Mouse (Mus musculus): ENCODE measurements around the gene Fxyd6. TPM values are rescaled to one million over a fixed set of nuclear protein-coding genes. Genes with fewer than 3 reads are reported as not detected.
A peak's percentile ranks its signal among the peaks of the same experiment; 100 is the strongest.

Gene Fxyd6
- polyA plus RNA-seq, 1 experiment, result 88.6 TPM

- Histone ChIP-seq H3K4me1 (ENCODE audit: control insufficient read depth, insufficient read depth, low read length) (no peaks in the 10 kb centered on the region), H3K9me3 (replicated peaks; ENCODE audit: control insufficient read depth, insufficient read depth, low read length, poor library complexity, severe bottlenecking) (no peaks in the 10 kb centered on the region), H3K27ac (ENCODE audit: insufficient read depth, low read length) (no peak overlapping the region), H3K9ac (ENCODE audit: low read depth, poor library complexity, severe bottlenecking) (no peak overlapping the region), H3K27me3 (ENCODE audit: control insufficient read depth, insufficient read depth, low read length, poor library complexity, severe bottlenecking) (no peaks in the 10 kb centered on the region), H3K36me3 (ENCODE audit: control insufficient read depth, insufficient read depth, low read length, poor library complexity, severe bottlenecking) (no peaks in the 10 kb centered on the region), H3K4me3 (ENCODE audit: low read depth, low read length) (no peak overlapping the region)
- TF ChIP-seq EP300 (IDR thresholded peaks at IDR 0.05; ENCODE audit: insufficient read depth, low read depth, low read length) (no peak), POLR2A (IDR thresholded peaks at IDR 0.05; ENCODE audit: insufficient read depth, low read length) (no peak), CTCF (IDR thresholded peaks at IDR 0.05; ENCODE audit: low read depth, low read length) (no peak)
Measured at GRCm38 (mm10) chr9:45337406-45337805, 32.6 kb upstream of the Fxyd6 start.

GRCm38 (mm10) chr9:45343066-45343465 is 26.9 kb upstream of the Fxyd6 start:
- Histone ChIP-seq H3K4me3 (ENCODE audit: low read depth, low read length) (no peak overlapping the region), H3K36me3 (ENCODE audit: control insufficient read depth, insufficient read depth, low read length, poor library complexity, severe bottlenecking) (no peaks in the 10 kb centered on the region), H3K27ac (ENCODE audit: insufficient read depth, low read length) (no peak overlapping the region), H3K9me3 (replicated peaks; ENCODE audit: control insufficient read depth, insufficient read depth, low read length, poor library complexity, severe bottlenecking) (no peaks in the 10 kb centered on the region), H3K27me3 (ENCODE audit: control insufficient read depth, insufficient read depth, low read length, poor library complexity, severe bottlenecking) (no peaks in the 10 kb centered on the region), H3K4me1 (ENCODE audit: control insufficient read depth, insufficient read depth, low read length) (no peaks in the 10 kb centered on the region), H3K9ac (ENCODE audit: low read depth, poor library complexity, severe bottlenecking) (no peak overlapping the region)
- TF ChIP-seq CTCF (IDR thresholded peaks at IDR 0.05; ENCODE audit: low read depth, low read length), result no peak
- no peak for TF ChIP-seq EP300 (IDR thresholded peaks at IDR 0.05; ENCODE audit: insufficient read depth, low read depth, low read length)
- TF ChIP-seq POLR2A (IDR thresholded peaks at IDR 0.05; ENCODE audit: insufficient read depth, low read length), result no peak

GRCm38 (mm10) chr9:45345516-45345915 is 24.5 kb upstream of the Fxyd6 start:
- Histone ChIP-seq H3K36me3 (ENCODE audit: control insufficient read depth, insufficient read depth, low read length, poor library complexity, severe bottlenecking) (no peaks in the 10 kb centered on the region), H3K4me3 (ENCODE audit: low read depth, low read length) (no peak overlapping the region), H3K4me1 (ENCODE audit: control insufficient read depth, insufficient read depth, low read length) (peaks cover 1% of the 10 kb centered on the region), H3K27me3 (ENCODE audit: control insufficient read depth, insufficient read depth, low read length, poor library complexity, severe bottlenecking) (no peaks in the 10 kb centered on the region), H3K27ac (ENCODE audit: insufficient read depth, low read length) (no peak overlapping the region), H3K9me3 (replicated peaks; ENCODE audit: control insufficient read depth, insufficient read depth, low read length, poor library complexity, severe bottlenecking) (no peaks in the 10 kb centered on the region), H3K9ac (ENCODE audit: low read depth, poor library complexity, severe bottlenecking) (no peak overlapping the region)
- TF ChIP-seq CTCF (IDR thresholded peaks at IDR 0.05; ENCODE audit: low read depth, low read length), result peak; percentile 51
- no peak for TF ChIP-seq POLR2A (IDR thresholded peaks at IDR 0.05; ENCODE audit: insufficient read depth, low read length)

GRCm38 (mm10) chr9:45346276-45346675 is 23.7 kb upstream of the Fxyd6 start:
- no peak for TF ChIP-seq CTCF (IDR thresholded peaks at IDR 0.05; ENCODE audit: low read depth, low read length)
- no peak for TF ChIP-seq EP300 (IDR thresholded peaks at IDR 0.05; ENCODE audit: insufficient read depth, low read depth, low read length)
- no peak for TF ChIP-seq POLR2A (IDR thresholded peaks at IDR 0.05; ENCODE audit: insufficient read depth, low read length)
- Histone ChIP-seq H3K4me1 (ENCODE audit: control insufficient read depth, insufficient read depth, low read length) (peaks cover 2% of the 10 kb centered on the region), H3K27ac (ENCODE audit: insufficient read depth, low read length) (no peak overlapping the region), H3K4me3 (ENCODE audit: low read depth, low read length) (no peak overlapping the region), H3K9ac (ENCODE audit: low read depth, poor library complexity, severe bottlenecking) (no peak overlapping the region), H3K9me3 (replicated peaks; ENCODE audit: control insufficient read depth, insufficient read depth, low read length, poor library complexity, severe bottlenecking) (no peaks in the 10 kb centered on the region), H3K36me3 (ENCODE audit: control insufficient read depth, insufficient read depth, low read length, poor library complexity, severe bottlenecking) (no peaks in the 10 kb centered on the region), H3K27me3 (ENCODE audit: control insufficient read depth, insufficient read depth, low read length, poor library complexity, severe bottlenecking) (no peaks in the 10 kb centered on the region)

- TF ChIP-seq CTCF (IDR thresholded peaks at IDR 0.05; ENCODE audit: low read depth, low read length) (no peak), EP300 (IDR thresholded peaks at IDR 0.05; ENCODE audit: insufficient read depth, low read depth, low read length) (0 out of 2 replicates have a peak, but pooled peaks have one; percentile 53), POLR2A (IDR thresholded peaks at IDR 0.05; ENCODE audit: insufficient read depth, low read length) (no peak)
- H3K27ac ChIP-seq (ENCODE audit: insufficient read depth, low read length), result peak overlapping the region; percentile 72
- peaks cover 2% of the 10 kb centered on the region for H3K4me1 ChIP-seq (ENCODE audit: control insufficient read depth, insufficient read depth, low read length)
- H3K4me3 ChIP-seq (ENCODE audit: low read depth, low read length), result no peak overlapping the region
- H3K36me3 ChIP-seq (ENCODE audit: control insufficient read depth, insufficient read depth, low read length, poor library complexity, severe bottlenecking), result no peaks in the 10 kb centered on the region
- H3K9ac ChIP-seq (ENCODE audit: low read depth, poor library complexity, severe bottlenecking), result no peak overlapping the region
- no peaks in the 10 kb centered on the region for H3K9me3 ChIP-seq (replicated peaks; ENCODE audit: control insufficient read depth, insufficient read depth, low read length, poor library complexity, severe bottlenecking)
- no peaks in the 10 kb centered on the region for H3K27me3 ChIP-seq (ENCODE audit: control insufficient read depth, insufficient read depth, low read length, poor library complexity, severe bottlenecking)
Measured at GRCm38 (mm10) chr9:45348560-45348959, 21.4 kb upstream of the Fxyd6 start.

- Histone ChIP-seq H3K4me1 (ENCODE audit: control insufficient read depth, insufficient read depth, low read length) (peaks cover 2% of the 10 kb centered on the region), H3K36me3 (ENCODE audit: control insufficient read depth, insufficient read depth, low read length, poor library complexity, severe bottlenecking) (no peaks in the 10 kb centered on the region), H3K9ac (ENCODE audit: low read depth, poor library complexity, severe bottlenecking) (no peak overlapping the region), H3K4me3 (ENCODE audit: low read depth, low read length) (no peak overlapping the region), H3K9me3 (replicated peaks; ENCODE audit: control insufficient read depth, insufficient read depth, low read length, poor library complexity, severe bottlenecking) (no peaks in the 10 kb centered on the region), H3K27ac (ENCODE audit: insufficient read depth, low read length) (peak overlapping the region; percentile 72), H3K27me3 (ENCODE audit: control insufficient read depth, insufficient read depth, low read length, poor library complexity, severe bottlenecking) (no peaks in the 10 kb centered on the region)
- peak; percentile 95; the same call in 1 of the 2 replicates for TF ChIP-seq EP300 (IDR thresholded peaks at IDR 0.05; ENCODE audit: insufficient read depth, low read depth, low read length)
- no peak for TF ChIP-seq POLR2A (IDR thresholded peaks at IDR 0.05; ENCODE audit: insufficient read depth, low read length)
- TF ChIP-seq CTCF (IDR thresholded peaks at IDR 0.05; ENCODE audit: low read depth, low read length), result no peak
Measured at GRCm38 (mm10) chr9:45349181-45349580, 20.8 kb upstream of the Fxyd6 start.
